Mouse (Mus musculus) bone marrow, adult 2 months (tissue): ENCODE measurements around the gene Egr2. TPM values are rescaled to one million over a fixed set of nuclear protein-coding genes. Genes with fewer than 3 reads are reported as not detected.

ENCODE experiments used
- H3K27ac ChIP-seq: fragments of 200-500 bp; 2 replicates; pipeline ENCODE4 v1.5.1; 2012; ENCODE audit warnings: low read depth, mild to moderate bottlenecking, control low read depth, inconsistent platforms, low read length; ENCODE audit not compliant: control insufficient read depth, poor library complexity, insufficient read depth
- H3K4me1 ChIP-seq: fragments of 200-500 bp; 2 replicates; pipeline ENCODE4 v1.6.1; 2011; ENCODE audit warnings: low read length; ENCODE audit not compliant: control insufficient read depth, insufficient read depth
- H3K4me3 ChIP-seq: fragments of 200-500 bp; replicated peaks from 2 replicates; pipeline ENCODE3; 2011; ENCODE audit warnings: mild to moderate bottlenecking, low read depth, low read length, control low read depth; ENCODE audit not compliant: control insufficient read depth
- CTCF ChIP-seq: fragments of 200-500 bp; IDR thresholded peaks from 2 replicates; pipeline ENCODE4 v1.5.1; 2011; ENCODE audit warnings: low read length, control low read depth; ENCODE audit not compliant: control insufficient read depth, insufficient read depth
- POLR2A ChIP-seq: fragments of 200-500 bp; IDR thresholded peaks from 2 replicates; pipeline ENCODE4 v1.6.1; 2011; ENCODE audit warnings: low read depth, mild to moderate bottlenecking, control low read depth, low read length, borderline replicate concordance; ENCODE audit not compliant: control insufficient read depth
- WGBS: fragments of 180-500 bp; shearing (Covaris S2); methylation state at CpG from one replicate; pipeline ENCODE4 v1.1.7; 2018; 5-methylcytosine and 5-hydroxymethylcytosine counted together
- polyA plus RNA-seq: library from polyadenylated mRNA; stranded (reverse); fragments of >200 nt; gene quantifications from 2 replicates; pipeline ENCODE4 v1.2.4, GENCODE M21; 2011; ENCODE audit warnings: low replicate concordance; ENCODE audit not compliant: missing spikeins, insufficient read depth, insufficient read length

The Egr2 gene
- polyA plus RNA-seq, 1 experiment: not detected

- TF ChIP-seq POLR2A (no peak), CTCF (no peak)
- 5% methylated on average over 5 of the region's 5 CpGs for WGBS
- H3K4me1 ChIP-seq: peaks cover 1% of the 10 kb centered on the region; the same call in 1 of the 2 replicates
- H3K27ac ChIP-seq: peak overlapping the region; percentile 54
- no peak overlapping the region for H3K4me3 ChIP-seq
Observed at GRCm38 (mm10) chr10:67504046-67504445, 31.2 kb upstream of the Egr2 start.

GRCm38 (mm10) chr10:67505248-67505647 lies 30.0 kb upstream of the Egr2 start:
- no peak overlapping the region for H3K4me3 ChIP-seq
- H3K27ac ChIP-seq: no peak overlapping the region
- no peak for TF ChIP-seq POLR2A
- TF ChIP-seq CTCF: no peak
- WGBS: 49% methylated on average over 3 of the region's 3 CpGs
- peaks cover 1% of the 10 kb centered on the region; the same call in 1 of the 2 replicates for H3K4me1 ChIP-seq

- H3K4me3 ChIP-seq: no peak overlapping the region
- 75% methylated on average over 8 of the region's 8 CpGs for WGBS
- no peaks in the 10 kb centered on the region for H3K4me1 ChIP-seq
- H3K27ac ChIP-seq: no peak overlapping the region
- TF ChIP-seq POLR2A: no peak
- TF ChIP-seq CTCF: no peak
Observed at GRCm38 (mm10) chr10:67512211-67512610, 23.1 kb upstream of the Egr2 start.

- no peak for TF ChIP-seq CTCF
- no peak for TF ChIP-seq POLR2A
- WGBS: 76% methylated on average over 7 of the region's 7 CpGs
- Histone ChIP-seq H3K27ac (no peak overlapping the region), H3K4me3 (no peak overlapping the region), H3K4me1 (no peaks in the 10 kb centered on the region)
Observed at GRCm38 (mm10) chr10:67512871-67513270, 22.4 kb upstream of the Egr2 start.

GRCm38 (mm10) chr10:67518733-67519132 lies 16.5 kb upstream of the Egr2 start:
- WGBS: 28% methylated on average over 3 of the region's 3 CpGs
- Histone ChIP-seq H3K27ac (no peak overlapping the region), H3K4me3 (no peak overlapping the region), H3K4me1 (no peaks in the 10 kb centered on the region)
- TF ChIP-seq CTCF: no peak
- no peak for TF ChIP-seq POLR2A

GRCm38 (mm10) chr10:67524130-67524529 lies 11.1 kb upstream of the Egr2 start:
- Histone ChIP-seq H3K4me3 (no peak overlapping the region), H3K27ac (no peak overlapping the region), H3K4me1 (no peaks in the 10 kb centered on the region)
- 78% methylated on average over 3 of the region's 3 CpGs for WGBS
- TF ChIP-seq POLR2A (no peak), CTCF (no peak)

- Histone ChIP-seq H3K4me1 (no peaks in the 10 kb centered on the region), H3K4me3 (no peak overlapping the region), H3K27ac (no peak overlapping the region)
- TF ChIP-seq POLR2A (no peak), CTCF (no peak)
- WGBS: 78% methylated on average over 7 of the region's 7 CpGs
Observed at GRCm38 (mm10) chr10:67524694-67525093, 10.6 kb upstream of the Egr2 start.

- WGBS: 81% methylated on average over 9 of the region's 9 CpGs
- no peaks in the 10 kb centered on the region for H3K4me1 ChIP-seq
- H3K27ac ChIP-seq: no peak overlapping the region
- H3K4me3 ChIP-seq: no peak overlapping the region
- no peak for TF ChIP-seq CTCF
- TF ChIP-seq POLR2A: no peak
Observed at GRCm38 (mm10) chr10:67526435-67526834, 8.8 kb upstream of the Egr2 start.

- TF ChIP-seq POLR2A (no peak), CTCF (no peak)
- WGBS: 78% methylated on average over 4 of the region's 4 CpGs
- no peaks in the 10 kb centered on the region for H3K4me1 ChIP-seq
- H3K4me3 ChIP-seq: no peak overlapping the region
- no peak overlapping the region for H3K27ac ChIP-seq
Observed at GRCm38 (mm10) chr10:67529769-67530168, 5.5 kb upstream of the Egr2 start.
